Mouse (Mus musculus) hindbrain, embryonic 14.5 days (tissue): ENCODE results near the gene Zfp112. TPM values are rescaled to one million over a fixed set of nuclear protein-coding genes. Genes with fewer than 3 reads are reported as not detected.

Experiments
- ATAC-seq: fragments of 200-750 bp; cut with Nextera tagmentation; 2 replicates; pipeline ENCODE4 v1.8.0; 2017; ENCODE audit warnings: moderate number of reproducible peaks, mild to moderate bottlenecking, moderate TSS enrichment, moderate library complexity; ENCODE audit not compliant: low FRiP score
- DNase-seq: peaks from one replicate; pipeline ENCODE4 v3.0.0-alpha.2; 2015; ENCODE audit warnings: low spot score
- H3K27ac ChIP-seq: fragments of 300-500 bp; sonication (generic); 2 replicates; pipeline ENCODE4 v1.5.1; 2014; ENCODE audit warnings: mild to moderate bottlenecking, moderate library complexity
- H3K27me3 ChIP-seq: fragments of 300-500 bp; sonication (generic); 2 replicates; pipeline ENCODE4 v1.6.1; 2014; ENCODE audit warnings: mild to moderate bottlenecking, low read length, mixed read lengths; ENCODE audit not compliant: control insufficient read depth, insufficient read depth
- H3K36me3 ChIP-seq: fragments of 300-500 bp; sonication (generic); replicated peaks from 2 replicates; pipeline ENCODE4 v1.6.1; 2014; ENCODE audit not compliant: control insufficient read depth, insufficient read depth
- H3K4me1 ChIP-seq: fragments of 300-500 bp; sonication (generic); replicated peaks from 2 replicates; pipeline ENCODE4 v1.6.1; 2014; ENCODE audit warnings: antibody characterized with exemption, low read length, mixed read lengths; ENCODE audit not compliant: control insufficient read depth, insufficient read depth
- H3K4me2 ChIP-seq: fragments of 300-500 bp; sonication (generic); replicated peaks from 2 replicates; pipeline ENCODE4 v1.6.1; 2014; ENCODE audit warnings: mild to moderate bottlenecking, moderate library complexity
- H3K4me3 ChIP-seq: fragments of 300-500 bp; sonication (generic); replicated peaks from 2 replicates; pipeline ENCODE4 v1.5.1; 2014; ENCODE audit warnings: mild to moderate bottlenecking, low read length
- H3K9ac ChIP-seq: fragments of 300-500 bp; sonication (generic); 2 replicates; pipeline ENCODE4 v1.6.1; 2014
- H3K9me3 ChIP-seq: fragments of 300-500 bp; sonication (generic); 2 replicates; pipeline ENCODE4 v1.6.1; 2016; ENCODE audit warnings: low read length; ENCODE audit not compliant: control insufficient read depth
- WGBS: fragments of 180-500 bp; shearing (Covaris S2); extraction: QIAGEN DNeasy Blood & Tissue Kit; methylation state at CpG from one replicate; pipeline ENCODE4 v1.1.7; 2014; 5-methylcytosine and 5-hydroxymethylcytosine counted together
- polyA plus RNA-seq: library from polyadenylated mRNA; unstranded; fragments of >200 nt; fragmentation: Nextera tagmentation; extraction: Ambion mirVana; gene quantifications from 2 replicates; pipeline ENCODE4 v1.2.1, GENCODE M21; 2014

Zfp112 gene
- polyA plus RNA-seq, 1 experiment from 2014 or later, result 9.0 TPM

DNA sequence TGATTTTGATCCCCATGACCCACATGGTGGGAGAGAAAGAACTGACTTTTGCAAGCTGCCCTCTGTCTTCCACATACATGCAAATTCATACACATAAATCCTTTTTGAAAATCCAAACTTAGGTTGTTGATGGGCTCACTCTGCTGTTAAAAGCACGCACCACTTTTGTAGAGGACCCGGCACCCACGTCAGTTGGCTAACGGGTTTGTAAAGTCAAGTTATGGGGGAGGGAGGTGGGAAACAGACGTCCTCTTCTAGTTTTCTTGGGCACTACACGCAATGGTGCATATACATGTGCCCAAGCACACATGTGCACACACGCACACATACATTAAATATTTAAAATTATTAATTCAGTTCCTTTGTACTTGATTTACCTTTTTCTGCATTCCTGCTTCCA, 1.3 kb upstream of the Zfp112 start:
- Histone ChIP-seq H3K4me2 (no peak overlapping the region), H3K9me3 (peaks cover 37% of the 10 kb centered on the region), H3K27me3 (no peaks in the 10 kb centered on the region), H3K9ac (no peak overlapping the region), H3K36me3 (peaks cover 33% of the 10 kb centered on the region), H3K27ac (no peak overlapping the region), H3K4me1 (peaks cover 5% of the 10 kb centered on the region; the same call in 1 of the 2 replicates), H3K4me3 (no peak overlapping the region)
- 94% methylated on average over 7 of the region's 7 CpGs for WGBS
- ATAC-seq, result no peak
- DNase-seq, result no peak

DNA sequence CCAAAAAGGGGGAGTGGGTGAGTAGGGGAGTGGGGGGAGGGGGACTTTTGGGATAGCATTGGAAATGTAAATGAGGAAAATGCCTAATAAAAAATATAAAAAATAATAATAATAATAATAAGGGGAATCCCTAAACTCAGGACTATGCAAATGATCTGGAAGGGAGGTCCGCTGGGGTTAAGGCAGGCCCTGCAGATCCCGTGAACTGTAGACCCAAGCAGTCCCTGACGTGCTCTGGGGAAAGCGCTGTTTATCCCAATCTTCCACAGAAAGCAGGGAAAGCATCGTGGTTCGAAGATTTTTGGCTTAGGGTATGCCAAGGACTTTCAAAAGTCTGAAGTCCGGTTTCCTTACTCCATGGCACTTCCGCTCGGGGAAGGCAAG, 350 bp upstream of the Zfp112 start:
- ATAC-seq, result peak; percentile 78
- H3K4me1 ChIP-seq, result peaks cover 5% of the 10 kb centered on the region; the same call in 1 of the 2 replicates
- peaks cover 23% of the 10 kb centered on the region for H3K36me3 ChIP-seq
- H3K27ac ChIP-seq, result no peak overlapping the region
- no peaks in the 10 kb centered on the region for H3K27me3 ChIP-seq
- DNase-seq, result no peak
- peaks cover 28% of the 10 kb centered on the region for H3K9me3 ChIP-seq
- H3K9ac ChIP-seq, result peak overlapping the region; percentile 34; the same call in 1 of the 2 replicates
- peak overlapping the region; percentile 68 for H3K4me3 ChIP-seq
- H3K4me2 ChIP-seq, result peak overlapping the region; percentile 95
- 6% methylated on average over 9 of the region's 9 CpGs for WGBS

GRCm38 (mm10) chr7:24113001-24113400, 887 bp downstream of the Zfp112 start:
- peaks cover 15% of the 10 kb centered on the region for H3K9me3 ChIP-seq
- DNase-seq (no peak), ATAC-seq (no peak)
- peak overlapping the region; percentile 68 for H3K4me3 ChIP-seq
- H3K27ac ChIP-seq, result peak overlapping the region; percentile 61
- peak overlapping the region; percentile 83 for H3K9ac ChIP-seq
- 17% methylated on average over 12 of the region's 12 CpGs for WGBS
- H3K27me3 ChIP-seq, result no peaks in the 10 kb centered on the region
- peaks cover 5% of the 10 kb centered on the region; the same call in 1 of the 2 replicates for H3K4me1 ChIP-seq
- H3K36me3 ChIP-seq, result peaks cover 11% of the 10 kb centered on the region
- H3K4me2 ChIP-seq, result peak overlapping the region; percentile 95

GRCm38 (mm10) chr7:24116655-24117054, 4.5 kb downstream of the Zfp112 start:
- Histone ChIP-seq H3K4me2 (no peak overlapping the region), H3K9me3 (no peaks in the 10 kb centered on the region), H3K36me3 (no peaks in the 10 kb centered on the region), H3K4me3 (no peak overlapping the region), H3K27ac (no peak overlapping the region), H3K9ac (no peak overlapping the region), H3K27me3 (no peaks in the 10 kb centered on the region), H3K4me1 (peaks cover 5% of the 10 kb centered on the region; the same call in 1 of the 2 replicates)
- WGBS, result 79% methylated on average over 4 of the region's 4 CpGs
- ATAC-seq, result no peak
- no peak for DNase-seq

DNA sequence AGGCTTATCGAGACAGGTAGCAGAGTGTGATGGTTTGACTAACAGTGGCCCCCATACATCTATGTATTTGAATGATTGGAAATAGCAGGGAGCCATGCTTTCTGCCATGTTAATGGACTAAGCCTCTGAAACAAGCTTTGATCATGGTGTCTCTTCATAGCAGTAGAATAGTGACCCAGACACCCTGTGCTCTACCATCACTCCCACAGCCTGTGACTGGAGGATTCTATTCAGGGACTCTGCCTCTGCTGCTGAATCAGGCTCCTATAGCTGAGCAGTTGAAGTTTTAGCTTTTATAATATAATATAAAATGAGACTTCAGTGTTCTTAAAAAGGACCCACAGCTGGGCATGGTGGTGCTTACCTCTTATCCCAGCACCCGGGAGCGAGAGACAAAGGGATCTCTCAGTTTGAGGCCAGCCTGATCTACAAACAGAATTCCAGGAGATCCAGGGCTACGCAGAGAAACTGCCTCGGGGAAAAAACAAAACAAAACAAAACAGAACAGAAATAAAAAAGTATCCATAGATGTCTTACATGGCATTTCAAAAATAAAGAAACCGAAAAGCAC, 21.4 kb downstream of the Zfp112 start:
- Histone ChIP-seq H3K36me3 (peaks cover 24% of the 10 kb centered on the region), H3K27me3 (no peaks in the 10 kb centered on the region), H3K27ac (peak overlapping the region; percentile 55), H3K4me2 (peak overlapping the region; percentile 56), H3K9ac (peak overlapping the region; percentile 73), H3K4me3 (peak overlapping the region; percentile 53), H3K4me1 (peaks cover 12% of the 10 kb centered on the region), H3K9me3 (no peaks in the 10 kb centered on the region)
- DNase-seq (peak; percentile 24), ATAC-seq (peak; percentile 65)
- 19% methylated on average over 6 of the region's 6 CpGs for whole genome bisulfite sequencing

DNA sequence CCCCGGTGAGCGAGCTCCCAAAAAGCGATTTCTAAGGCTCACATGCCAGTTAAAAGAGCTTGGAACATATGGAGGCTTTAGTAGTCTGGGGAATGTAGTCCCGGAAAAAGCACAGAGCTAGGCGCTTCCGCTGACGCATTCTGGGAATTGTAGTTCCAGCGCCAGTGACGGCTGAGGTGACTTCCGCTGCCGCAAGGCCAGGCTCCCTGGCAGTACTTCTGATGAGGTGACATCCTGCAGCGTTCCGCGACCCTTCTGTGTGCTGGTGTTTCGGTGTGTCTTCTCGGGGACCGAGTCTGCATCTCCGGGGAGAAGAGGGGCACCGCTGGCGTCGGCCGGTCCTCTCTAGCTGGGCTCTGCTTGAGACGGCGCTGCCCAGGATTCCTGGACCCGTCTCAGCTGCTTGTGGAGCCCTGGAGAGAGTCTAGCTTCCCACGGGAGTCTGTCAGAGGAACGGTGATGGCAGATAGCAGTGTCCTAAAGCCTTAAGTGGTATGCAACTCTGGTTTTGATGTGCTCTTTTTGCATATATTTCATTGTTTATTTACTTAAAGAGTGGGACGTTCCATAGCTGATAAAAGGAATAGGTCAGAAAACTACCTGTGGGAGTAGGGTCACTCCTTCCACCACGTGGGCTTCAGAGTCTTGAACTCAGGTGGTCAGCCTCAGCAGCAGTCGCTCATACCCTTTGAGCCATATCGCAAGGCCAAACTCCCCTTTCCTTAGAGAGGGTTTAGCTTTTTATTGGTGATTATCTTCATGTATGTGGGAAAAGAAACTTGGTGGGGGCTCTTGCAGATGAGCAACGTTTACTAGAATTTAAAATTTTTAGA, 22.1 kb downstream of the Zfp112 start, which contains the start of gene Zfp235:
Gene Zfp235, plus strand, starts transcription at position 174 of the 833 bp plus-strand sequence.
- DNase-seq, result peak; percentile 95
- Histone ChIP-seq H3K27me3 (no peaks in the 10 kb centered on the region), H3K9me3 (no peaks in the 10 kb centered on the region), H3K36me3 (peaks cover 30% of the 10 kb centered on the region), H3K9ac (peak within 1 kb of the TSS; percentile 73), H3K4me1 (peaks cover 12% of the 10 kb centered on the region), H3K4me2 (peak within 1 kb of the TSS; percentile 56), H3K4me3 (peak within 1 kb of the TSS; percentile 53), H3K27ac (peak within 1 kb of the TSS; percentile 57)
- 3% methylated on average over 32 of the region's 32 CpGs for WGBS
- peak; percentile 93 for ATAC-seq

GRCm38 (mm10) chr7:24142566-24142965, 30.5 kb downstream of the Zfp112 start:
- no peak overlapping the region for H3K9ac ChIP-seq
- no peak overlapping the region for H3K4me3 ChIP-seq
- peaks cover 54% of the 10 kb centered on the region for H3K36me3 ChIP-seq
- no peak overlapping the region for H3K4me2 ChIP-seq
- H3K4me1 ChIP-seq, result no peaks in the 10 kb centered on the region
- ATAC-seq, result no peak
- WGBS, result 93% methylated on average over 6 of the region's 6 CpGs
- H3K27me3 ChIP-seq, result no peaks in the 10 kb centered on the region
- no peaks in the 10 kb centered on the region; the same call in 1 of the 2 replicates for H3K9me3 ChIP-seq
- no peak for DNase-seq
- no peak overlapping the region for H3K27ac ChIP-seq

DNA sequence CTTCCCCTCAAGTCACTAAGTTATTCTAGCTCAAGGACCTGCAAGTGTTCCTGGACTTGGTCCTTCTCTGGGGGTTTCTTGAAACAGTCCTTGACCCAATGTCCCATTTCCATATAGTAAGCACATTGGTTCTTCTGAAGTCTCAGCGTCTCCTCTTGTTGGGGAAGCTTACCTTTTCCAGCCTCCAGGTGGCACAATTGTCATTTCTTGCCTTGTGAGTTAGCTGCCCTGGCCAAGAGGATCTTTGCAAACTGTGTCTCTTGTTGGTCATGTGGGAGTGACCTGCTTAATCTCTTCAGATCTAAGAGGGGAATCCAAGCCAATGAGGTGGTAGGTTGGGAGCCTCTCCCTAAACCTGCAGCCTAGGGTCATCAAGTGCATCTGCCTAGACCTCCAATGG, 41.2 kb downstream of the Zfp112 start:
- Histone ChIP-seq H3K9ac (no peak overlapping the region), H3K4me2 (no peak overlapping the region), H3K27me3 (no peaks in the 10 kb centered on the region), H3K9me3 (0 out of 2 replicates have a peak, but pooled peaks cover 5% of the 10 kb centered on the region), H3K27ac (no peak overlapping the region), H3K4me1 (no peaks in the 10 kb centered on the region), H3K4me3 (no peak overlapping the region), H3K36me3 (no peaks in the 10 kb centered on the region)
- WGBS, result 16% methylated on average over 1 of the region's 1 CpGs
- no peak for ATAC-seq
- no peak for DNase-seq

- no peak for DNase-seq
- ATAC-seq, result no peak
- 67% methylated on average over 4 of the region's 4 CpGs for WGBS
Measured at GRCm38 (mm10) chr7:24172191-24172590, 60.1 kb downstream of the Zfp112 start.

More at GRCm38 (mm10) chr7:24172191-24172590, 60.1 kb downstream of the Zfp112 start:
- no peaks in the 10 kb centered on the region for H3K27me3 ChIP-seq
- no peak overlapping the region for H3K9ac ChIP-seq
- no peak overlapping the region for H3K4me2 ChIP-seq
- no peak overlapping the region for H3K27ac ChIP-seq
- no peak overlapping the region for H3K4me3 ChIP-seq
- H3K4me1 ChIP-seq, result no peaks in the 10 kb centered on the region
- H3K9me3 ChIP-seq, result no peaks in the 10 kb centered on the region
- H3K36me3 ChIP-seq, result no peaks in the 10 kb centered on the region
